Mouse (Mus musculus) frontal cortex, postnatal 14 days (tissue): ENCODE measurements at regions not wholly inside any gene's neighbourhood (a gene's known extent, or its start where the extent isn't known, plus 50 kb on each side); places are given as distances from the start of the nearest gene placed in this dataset.
"Not testable (repeated sequence)": the region's sequence is repeated elsewhere in the genome, so short reads cannot be mapped to it uniquely, and the experiment has no call there.

Experiments used
- DNase-seq, 2 experiments: peaks; one replicate each; pipeline ENCODE4 v3.0.0; 2022; ENCODE audit warnings: low spot score in 2 of 2

- DNase-seq, result no peak
Measured at GRCm38 (mm10) chr5:74827944-74828343, 125.2 kb upstream of the Lnx1 start.

- DNase-seq, result no peak
Measured at GRCm38 (mm10) chr5:74825517-74826254, 123.0 kb upstream of the Lnx1 start.

- no peak for DNase-seq
Measured at GRCm38 (mm10) chr5:74823719-74824118, 121.0 kb upstream of the Lnx1 start.

- DNase-seq, result no peak
Measured at GRCm38 (mm10) chr5:74821969-74822368, 119.3 kb upstream of the Lnx1 start.

GRCm38 (mm10) chr5:74816523-74816922, 113.8 kb upstream of the Lnx1 start:
- DNase-seq, result no peak

GRCm38 (mm10) chr5:74813396-74813795, 110.7 kb upstream of the Lnx1 start:
- DNase-seq, result no peak

- DNase-seq, result no peak
Measured at GRCm38 (mm10) chr5:74811046-74811445, 108.3 kb upstream of the Lnx1 start.

- no peak for DNase-seq
Measured at GRCm38 (mm10) chr5:74807581-74808221, 105.0 kb upstream of the Lnx1 start.

GRCm38 (mm10) chr5:74801946-74802345, 99.2 kb upstream of the Lnx1 start:
- no peak for DNase-seq

- no peak for DNase-seq
Measured at GRCm38 (mm10) chr5:74800351-74800750, 97.6 kb upstream of the Lnx1 start.

GRCm38 (mm10) chr5:74796421-74797067, 93.8 kb upstream of the Lnx1 start:
- DNase-seq, result peak; percentile 13 to 40

- no peak for DNase-seq
Measured at GRCm38 (mm10) chr5:74794726-74795125, 92.0 kb upstream of the Lnx1 start.

- no peak for DNase-seq
Measured at GRCm38 (mm10) chr5:74793431-74793830, 90.7 kb upstream of the Lnx1 start.

- no peak for DNase-seq
Measured at GRCm38 (mm10) chr5:74792936-74793335, 90.2 kb upstream of the Lnx1 start.

GRCm38 (mm10) chr5:74792301-74792700, 89.6 kb upstream of the Lnx1 start:
- DNase-seq, result peak; percentile 49 to 52

GRCm38 (mm10) chr5:74790501-74790900, 87.8 kb upstream of the Lnx1 start:
- not testable (repeated sequence) for DNase-seq

GRCm38 (mm10) chr5:74783906-74784305, 81.2 kb upstream of the Lnx1 start:
- DNase-seq, result no peak

GRCm38 (mm10) chr5:74778076-74778465, 75.4 kb upstream of the Lnx1 start:
- DNase-seq, result no peak

GRCm38 (mm10) chr5:74777381-74778075, 74.8 kb upstream of the Lnx1 start:
- DNase-seq, result no peak

GRCm38 (mm10) chr5:74776081-74776480, 73.4 kb upstream of the Lnx1 start:
- DNase-seq, result no peak

- DNase-seq, result no peak
Measured at GRCm38 (mm10) chr5:74775596-74775995, 72.9 kb upstream of the Lnx1 start.
